Mouse (Mus musculus) liver, postnatal 0 days (tissue): ENCODE data around the gene Iqcb1. TPM values are rescaled to one million over a fixed set of nuclear protein-coding genes. Genes with fewer than 3 reads are reported as not detected.

Experiments
- ATAC-seq: fragments of 200-750 bp; cut with Nextera tagmentation; 2 replicates; pipeline ENCODE4 v1.8.0; 2017; ENCODE audit warnings: mild to moderate bottlenecking, moderate library complexity
- DNase-seq: peaks from one replicate; pipeline ENCODE4 v3.0.0-alpha.2; 2016
- H3K27ac ChIP-seq: fragments of 300-500 bp; sonication (generic); 2 replicates; pipeline ENCODE4 v1.5.1; 2014; ENCODE audit warnings: antibody characterized with exemption, moderate library complexity, mild to moderate bottlenecking, low read depth
- H3K27me3 ChIP-seq: fragments of 300-500 bp; sonication (generic); 2 replicates; pipeline ENCODE4 v1.6.1; 2014; ENCODE audit warnings: low read length, control low read depth, mixed read lengths; ENCODE audit not compliant: insufficient read depth
- H3K36me3 ChIP-seq: fragments of 300-500 bp; sonication (generic); replicated peaks from 2 replicates; pipeline ENCODE4 v1.6.1; 2014; ENCODE audit warnings: mild to moderate bottlenecking, control low read depth, low read length, moderate library complexity, mixed read lengths; ENCODE audit not compliant: insufficient read depth
- H3K4me1 ChIP-seq: fragments of 300-500 bp; sonication (generic); 2 replicates; pipeline ENCODE4 v1.6.1; 2014; ENCODE audit warnings: antibody characterized with exemption, mild to moderate bottlenecking, control low read depth; ENCODE audit not compliant: insufficient read depth
- H3K4me2 ChIP-seq: fragments of 300-500 bp; sonication (generic); 2 replicates; pipeline ENCODE4 v1.6.1; 2014; ENCODE audit warnings: low read depth, mild to moderate bottlenecking, low read length, moderate library complexity, mixed read lengths
- H3K4me3 ChIP-seq: fragments of 300-500 bp; sonication (generic); 2 replicates; pipeline ENCODE4 v1.5.1; 2014; ENCODE audit warnings: low read depth, low read length
- H3K9ac ChIP-seq: fragments of 300-500 bp; sonication (generic); replicated peaks from 2 replicates; pipeline ENCODE4 v1.6.1; 2014; ENCODE audit warnings: mild to moderate bottlenecking, moderate library complexity
- H3K9me3 ChIP-seq: fragments of 300-500 bp; sonication (generic); 2 replicates; pipeline ENCODE4 v1.6.1; 2016; ENCODE audit warnings: mild to moderate bottlenecking, control low read depth, low read length, mixed read lengths
- CTCF ChIP-seq: sonication (generic); IDR thresholded peaks from 2 replicates; pipeline ENCODE4 v1.5.1; 2016; ENCODE audit warnings: antibody characterized with exemption, low read depth
- EP300 ChIP-seq: IDR thresholded peaks from 2 replicates; pipeline ENCODE4 v1.6.1; 2016; ENCODE audit warnings: antibody characterized with exemption, low read depth, mild to moderate bottlenecking
- WGBS: fragments of 180-500 bp; shearing (Covaris S2); extraction: QIAGEN DNeasy Blood & Tissue Kit; methylation state at CpG from one replicate; pipeline ENCODE4 v1.1.7; 2014; ENCODE audit not compliant: insufficient replicate concordance; 5-methylcytosine and 5-hydroxymethylcytosine counted together
- polyA plus RNA-seq: library from polyadenylated mRNA; unstranded; fragments of >200 nt; fragmentation: Nextera tagmentation; extraction: Ambion mirVana; gene quantifications from 2 replicates; pipeline ENCODE4 v1.2.1, GENCODE M21; 2015

Gene Iqcb1
- polyA plus RNA-seq, 1 experiment from 2014 or later: 7.8 TPM

DNA sequence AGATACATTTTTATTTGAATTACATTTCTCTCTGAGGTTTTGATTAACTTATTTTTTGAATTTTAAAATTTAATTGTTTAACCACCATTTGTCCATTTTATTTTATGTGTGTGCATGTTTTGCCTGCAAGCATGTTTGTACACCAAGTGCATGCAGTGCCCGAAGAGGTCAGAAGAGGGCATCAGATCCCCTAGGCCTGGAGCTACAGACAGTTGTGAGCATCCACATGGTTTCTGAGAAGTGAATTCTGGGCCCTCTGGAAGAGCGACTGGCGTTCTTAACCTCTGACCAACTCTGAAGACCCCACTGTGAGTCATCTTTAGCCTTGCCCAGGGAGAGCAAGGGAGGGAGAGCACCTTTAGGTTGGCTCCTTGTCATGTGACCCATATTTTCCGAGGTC, 56.7 kb downstream of the Iqcb1 start:
- Histone ChIP-seq H3K4me1 (peaks cover 1% of the 10 kb centered on the region; the same call in 1 of the 2 replicates), H3K9ac (no peak overlapping the region), H3K27me3 (no peaks in the 10 kb centered on the region), H3K4me2 (no peak overlapping the region), H3K4me3 (no peak overlapping the region), H3K27ac (no peak overlapping the region), H3K36me3 (peaks cover 24% of the 10 kb centered on the region), H3K9me3 (no peaks in the 10 kb centered on the region)
- 81% methylated on average over 4 of the region's 4 CpGs for WGBS
- TF ChIP-seq EP300 (no peak), CTCF (peak; percentile 84)
- peak; percentile 73 for DNase-seq
- ATAC-seq: no peak; the same call in 1 of the 2 replicates

DNA sequence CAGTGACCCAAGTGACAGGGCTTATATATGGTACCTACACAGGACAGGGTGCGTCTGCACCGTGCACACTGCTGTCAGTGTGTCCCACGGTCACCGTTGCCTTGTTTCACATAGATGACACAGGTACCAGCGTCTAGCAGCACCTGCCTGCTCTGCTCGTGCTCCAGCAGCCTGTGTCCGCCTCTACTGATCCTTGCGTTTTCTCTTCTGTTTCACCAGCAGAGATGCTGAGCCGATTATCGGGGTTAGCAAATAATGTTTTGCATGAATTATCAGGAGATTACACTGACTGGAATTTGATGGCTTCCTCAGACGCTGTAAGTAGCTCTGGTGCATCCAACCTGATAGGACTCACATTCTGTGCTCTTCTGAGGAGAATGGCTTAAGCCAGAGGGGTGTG, 57.7 kb downstream of the Iqcb1 start:
- TF ChIP-seq CTCF: no peak
- TF ChIP-seq EP300: no peak
- H3K4me2 ChIP-seq: no peak overlapping the region
- H3K9ac ChIP-seq: no peak overlapping the region
- no peak for ATAC-seq
- H3K36me3 ChIP-seq: peaks cover 26% of the 10 kb centered on the region
- H3K27me3 ChIP-seq: no peaks in the 10 kb centered on the region
- H3K4me1 ChIP-seq: peaks cover 3% of the 10 kb centered on the region; the same call in 1 of the 2 replicates
- no peak overlapping the region for H3K27ac ChIP-seq
- WGBS: 90% methylated on average over 11 of the region's 11 CpGs
- no peak for DNase-seq
- no peak overlapping the region for H3K4me3 ChIP-seq
- no peaks in the 10 kb centered on the region for H3K9me3 ChIP-seq

DNA sequence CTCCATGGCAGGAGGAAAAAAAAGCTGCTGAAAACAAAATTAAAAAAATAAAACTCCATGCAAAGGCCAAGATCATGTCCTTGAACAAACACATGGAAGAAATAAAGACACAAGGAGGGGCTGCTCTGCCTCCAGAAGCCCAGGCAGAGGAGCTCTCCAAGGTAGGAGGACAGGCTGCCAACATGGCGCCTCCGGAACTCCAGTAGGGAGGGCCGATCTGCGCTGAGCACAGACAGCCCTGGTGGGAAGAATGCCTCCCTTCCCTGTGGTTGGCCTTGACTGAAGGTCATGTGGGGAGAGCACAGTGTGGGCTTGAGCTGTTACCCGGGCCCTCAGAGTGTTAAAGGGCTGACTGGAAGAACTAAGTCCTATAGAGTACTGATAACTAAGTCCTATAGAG, 59.4 kb downstream of the Iqcb1 start:
- H3K27ac ChIP-seq: no peak overlapping the region
- H3K4me1 ChIP-seq: peaks cover 3% of the 10 kb centered on the region; the same call in 1 of the 2 replicates
- H3K4me3 ChIP-seq: no peak overlapping the region
- H3K9ac ChIP-seq: no peak overlapping the region
- no peak for DNase-seq
- TF ChIP-seq EP300: no peak
- TF ChIP-seq CTCF: no peak
- WGBS: 82% methylated on average over 5 of the region's 5 CpGs
- H3K4me2 ChIP-seq: no peak overlapping the region
- no peaks in the 10 kb centered on the region for H3K27me3 ChIP-seq
- ATAC-seq: no peak
- peaks cover 36% of the 10 kb centered on the region for H3K36me3 ChIP-seq
- H3K9me3 ChIP-seq: no peaks in the 10 kb centered on the region

DNA sequence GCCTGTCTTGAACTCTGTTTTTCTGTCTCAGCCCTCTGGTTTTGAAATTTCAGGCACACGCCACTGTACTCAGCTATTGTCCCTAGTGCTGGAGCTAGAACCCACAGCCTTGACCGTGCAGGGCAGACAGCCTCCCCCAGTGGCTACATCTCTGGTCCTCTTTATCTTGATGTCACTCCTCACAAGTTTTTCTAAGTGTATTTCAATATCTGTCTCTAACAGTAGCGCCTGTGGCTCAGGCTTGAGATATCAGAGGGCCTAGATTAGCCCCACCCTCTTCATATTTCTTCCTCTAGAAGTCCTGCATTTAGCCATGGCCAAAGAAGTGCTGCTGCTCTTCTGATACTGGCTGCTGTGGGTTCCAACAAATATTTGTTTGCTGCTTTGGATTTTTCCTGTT, 62.4 kb downstream of the Iqcb1 start:
- Histone ChIP-seq H3K36me3 (peaks cover 51% of the 10 kb centered on the region), H3K27me3 (no peaks in the 10 kb centered on the region), H3K4me3 (no peak overlapping the region), H3K4me1 (peaks cover 7% of the 10 kb centered on the region; the same call in 1 of the 2 replicates), H3K4me2 (peak overlapping the region; percentile 60), H3K9me3 (no peaks in the 10 kb centered on the region), H3K27ac (peak overlapping the region; percentile 66), H3K9ac (no peak overlapping the region)
- TF ChIP-seq CTCF (peak; percentile 19; the same call in 1 of the 2 replicates), EP300 (peak; percentile 96)
- ATAC-seq (peak; percentile 95), DNase-seq (peak; percentile 51)
- 63% methylated on average over 3 of the region's 3 CpGs for WGBS

DNA sequence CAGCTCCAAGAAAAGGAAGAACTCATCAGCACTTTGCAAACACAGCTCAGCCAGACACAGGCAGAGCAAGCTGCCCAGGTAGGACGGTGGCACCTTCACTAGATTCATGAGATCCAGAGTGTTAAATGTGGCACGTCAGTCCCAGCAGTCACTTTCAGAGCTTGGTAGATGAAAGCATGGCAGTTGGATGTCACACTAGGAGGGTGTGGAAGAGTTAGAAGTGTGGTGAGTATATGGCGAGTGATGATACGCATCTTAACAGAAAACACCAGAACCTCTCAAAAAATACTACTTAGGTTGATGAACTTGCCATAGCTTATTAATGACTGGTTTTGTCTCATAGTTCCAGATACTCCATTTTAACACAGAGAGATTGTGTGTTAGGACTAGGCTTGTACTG, 63.2 kb downstream of the Iqcb1 start:
- Histone ChIP-seq H3K36me3 (peaks cover 50% of the 10 kb centered on the region), H3K27ac (peak overlapping the region; percentile 66), H3K4me1 (peaks cover 7% of the 10 kb centered on the region; the same call in 1 of the 2 replicates), H3K4me3 (no peak overlapping the region), H3K9ac (no peak overlapping the region), H3K9me3 (no peaks in the 10 kb centered on the region), H3K4me2 (no peak overlapping the region; the same call in 1 of the 2 replicates), H3K27me3 (no peaks in the 10 kb centered on the region)
- TF ChIP-seq CTCF (no peak), EP300 (no peak)
- DNase-seq (no peak), ATAC-seq (no peak)
- 80% methylated on average over 4 of the region's 4 CpGs for WGBS

DNA sequence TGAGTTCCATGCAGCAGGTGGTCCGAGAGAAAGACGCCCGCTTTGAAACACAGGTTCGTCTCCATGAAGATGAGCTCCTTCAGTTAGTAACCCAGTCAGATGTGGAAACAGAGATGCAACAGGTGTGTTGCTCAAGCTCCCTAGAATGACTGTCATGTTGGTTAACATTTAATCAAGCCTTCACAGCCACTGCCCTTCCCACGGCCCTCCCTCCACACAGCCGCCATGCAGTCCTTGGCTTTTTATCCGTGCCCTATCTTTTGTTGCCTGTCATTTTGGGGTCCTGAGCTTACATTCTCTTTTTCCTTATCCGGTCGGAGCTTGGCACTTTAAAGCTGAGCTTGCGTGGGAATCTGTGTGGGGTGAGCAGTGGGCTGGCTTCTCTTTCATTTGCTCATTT, 65.1 kb downstream of the Iqcb1 start:
- Histone ChIP-seq H3K27me3 (no peaks in the 10 kb centered on the region), H3K36me3 (peaks cover 50% of the 10 kb centered on the region), H3K4me2 (no peak overlapping the region), H3K9ac (no peak overlapping the region), H3K9me3 (no peaks in the 10 kb centered on the region), H3K27ac (no peak overlapping the region), H3K4me1 (peaks cover 7% of the 10 kb centered on the region; the same call in 1 of the 2 replicates), H3K4me3 (no peak overlapping the region)
- DNase-seq: no peak
- peak; percentile 26; the same call in 1 of the 2 replicates for ATAC-seq
- WGBS: 73% methylated on average over 10 of the region's 10 CpGs
- TF ChIP-seq EP300 (no peak), CTCF (no peak)

DNA sequence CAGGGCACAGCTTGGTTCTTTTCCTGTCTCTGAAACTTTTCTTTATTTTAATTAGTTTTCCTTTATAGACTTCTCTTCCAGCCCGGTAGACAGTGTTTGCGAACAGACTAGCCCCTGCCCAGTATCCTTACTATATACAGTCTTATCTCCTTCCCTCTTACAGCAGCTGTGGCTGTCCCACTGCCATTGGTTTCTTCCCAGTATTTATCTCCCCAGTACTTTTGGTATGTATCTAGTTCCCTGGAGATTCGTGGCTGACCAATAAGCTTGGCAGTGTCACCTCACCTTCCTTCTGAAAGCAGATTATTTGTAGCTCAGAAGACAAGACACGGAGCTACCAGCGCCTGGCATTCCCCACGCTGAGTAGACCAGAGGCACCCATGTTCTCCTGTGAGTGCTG, 68.5 kb downstream of the Iqcb1 start:
- Histone ChIP-seq H3K9me3 (no peaks in the 10 kb centered on the region), H3K36me3 (peaks cover 51% of the 10 kb centered on the region), H3K27me3 (no peaks in the 10 kb centered on the region), H3K4me2 (no peak overlapping the region), H3K27ac (no peak overlapping the region), H3K4me3 (no peak overlapping the region), H3K4me1 (0 out of 2 replicates have a peak, but pooled peaks cover 4% of the 10 kb centered on the region), H3K9ac (no peak overlapping the region)
- no peak for ATAC-seq
- DNase-seq: no peak
- TF ChIP-seq EP300: no peak
- TF ChIP-seq CTCF: no peak
- 83% methylated on average over 6 of the region's 6 CpGs for WGBS
